Mouse (Mus musculus): ENCODE results near the gene Sgpp2. TPM values are rescaled to one million over a fixed set of nuclear protein-coding genes. Genes with fewer than 3 reads are reported as not detected.
A peak's percentile ranks its signal among the peaks of the same experiment; 100 is the strongest.

The Sgpp2 gene
- polyA plus RNA-seq, 1 experiment from 2014 or later: 4.3 TPM

DNA sequence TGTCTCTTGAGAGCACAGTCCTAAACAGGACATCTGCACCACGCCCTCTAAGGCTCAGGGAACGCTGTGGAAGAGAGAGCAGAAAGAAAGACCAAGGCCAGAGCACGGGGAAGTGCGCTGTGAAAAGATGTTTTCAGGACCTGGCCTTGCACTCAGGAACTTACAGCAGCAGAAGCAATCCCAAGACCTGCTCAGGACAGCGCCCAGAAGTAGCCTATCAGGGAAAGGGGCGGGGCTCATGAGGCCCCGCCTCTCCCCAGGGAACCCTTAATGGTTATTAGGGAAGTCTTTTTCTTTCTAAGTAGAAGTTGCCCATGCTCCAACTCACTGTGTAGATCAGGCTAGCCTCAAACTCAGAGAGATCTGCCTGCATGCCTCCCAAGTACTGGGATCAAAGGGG lies 102.5 kb downstream of the Sgpp2 start:
- ATAC-seq (ENCODE audit: insufficient number of reproducible peaks, insufficient read depth, low FRiP score, low TSS enrichment, low read depth): no peak
- peaks cover 13% of the 10 kb centered on the region for H3K4me1 ChIP-seq
- 31% methylated on average over 7 of the region's 7 CpGs for WGBS

DNA sequence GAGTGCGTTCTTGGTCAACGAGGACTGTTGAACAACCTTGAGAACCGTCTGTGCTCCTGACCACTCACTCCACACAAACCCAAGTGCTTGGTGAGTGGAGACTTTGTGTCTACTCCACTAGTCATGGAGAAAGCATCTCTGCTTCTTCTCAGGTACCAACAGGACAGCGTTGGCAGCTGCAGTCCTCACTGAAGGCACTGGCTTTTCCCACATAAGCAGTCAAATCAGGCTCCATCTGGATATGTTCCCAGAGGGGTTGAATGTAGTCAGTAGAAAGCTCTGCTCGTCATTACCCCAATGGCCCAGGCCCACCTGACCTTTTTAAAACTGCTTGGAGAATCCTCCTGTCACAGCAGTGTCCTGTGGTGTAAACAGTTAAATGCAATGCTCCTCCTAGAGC lies 104.3 kb downstream of the Sgpp2 start:
- H3K4me1 ChIP-seq: peaks cover 15% of the 10 kb centered on the region
- WGBS: 83% methylated on average over 5 of the region's 5 CpGs
- no peak overlapping the region for H3K4me2 ChIP-seq
- H3K36me3 ChIP-seq: peaks cover 9% of the 10 kb centered on the region; the same call in 1 of the 2 replicates
- H3K27ac ChIP-seq: no peak overlapping the region
- H3K4me3 ChIP-seq: no peak overlapping the region
- no peaks in the 10 kb centered on the region for H3K9me3 ChIP-seq
- no peak overlapping the region for H3K9ac ChIP-seq
- ATAC-seq (ENCODE audit: insufficient number of reproducible peaks, insufficient read depth, low FRiP score, low TSS enrichment, low read depth): no peak
- H3K27me3 ChIP-seq: no peaks in the 10 kb centered on the region

More for the DNA sequence above, 102.5 kb downstream of the Sgpp2 start:
- Histone ChIP-seq H3K27ac (no peak overlapping the region), H3K9ac (no peak overlapping the region), H3K36me3 (0 out of 2 replicates have a peak, but pooled peaks cover 5% of the 10 kb centered on the region), H3K4me3 (no peak overlapping the region), H3K27me3 (no peaks in the 10 kb centered on the region), H3K9me3 (no peaks in the 10 kb centered on the region), H3K4me2 (no peak overlapping the region)

DNA sequence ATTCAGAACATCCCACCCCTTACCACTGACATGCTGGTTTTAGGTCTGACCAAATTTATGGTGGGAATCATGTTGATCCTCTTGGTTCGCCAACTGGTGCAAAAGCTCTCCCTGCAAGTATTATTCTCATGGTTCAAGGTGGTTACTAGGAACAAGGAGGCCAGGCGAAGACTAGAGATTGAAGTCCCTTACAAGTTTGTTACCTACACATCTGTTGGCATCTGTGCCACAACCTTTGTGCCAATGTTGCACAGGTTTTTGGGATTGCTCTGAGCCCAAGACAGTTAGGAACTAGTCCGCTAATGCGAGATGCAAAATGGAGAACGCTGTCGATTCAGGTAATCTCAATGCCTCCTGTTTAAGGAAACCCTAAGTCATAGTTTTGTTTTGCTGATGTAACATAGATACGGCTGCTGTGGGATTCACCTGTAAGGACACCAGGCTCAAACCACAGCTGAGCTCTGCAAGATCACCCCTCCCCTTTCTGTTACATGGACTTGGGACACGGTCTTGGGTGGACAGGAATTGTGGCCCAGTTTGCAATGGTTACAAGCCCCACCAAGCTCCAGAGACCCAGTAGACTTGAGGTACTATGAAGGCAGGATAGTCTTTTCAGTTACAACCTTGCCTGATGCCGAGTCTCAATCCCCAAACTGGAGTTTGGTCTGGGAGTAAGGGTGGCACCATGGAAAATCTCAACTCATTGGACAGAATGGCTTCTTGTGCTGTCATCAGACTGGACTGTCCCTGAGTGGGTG lies 107.2 kb downstream of the Sgpp2 start:
- Histone ChIP-seq H3K27ac (no peak overlapping the region), H3K27me3 (no peaks in the 10 kb centered on the region), H3K4me1 (peaks cover 19% of the 10 kb centered on the region), H3K4me2 (no peak overlapping the region), H3K4me3 (no peak overlapping the region), H3K9ac (no peak overlapping the region), H3K9me3 (no peaks in the 10 kb centered on the region), H3K36me3 (peaks cover 16% of the 10 kb centered on the region)
- no peak for ATAC-seq (ENCODE audit: insufficient number of reproducible peaks, insufficient read depth, low FRiP score, low TSS enrichment, low read depth)
- 94% methylated on average over 9 of the region's 9 CpGs for WGBS

DNA sequence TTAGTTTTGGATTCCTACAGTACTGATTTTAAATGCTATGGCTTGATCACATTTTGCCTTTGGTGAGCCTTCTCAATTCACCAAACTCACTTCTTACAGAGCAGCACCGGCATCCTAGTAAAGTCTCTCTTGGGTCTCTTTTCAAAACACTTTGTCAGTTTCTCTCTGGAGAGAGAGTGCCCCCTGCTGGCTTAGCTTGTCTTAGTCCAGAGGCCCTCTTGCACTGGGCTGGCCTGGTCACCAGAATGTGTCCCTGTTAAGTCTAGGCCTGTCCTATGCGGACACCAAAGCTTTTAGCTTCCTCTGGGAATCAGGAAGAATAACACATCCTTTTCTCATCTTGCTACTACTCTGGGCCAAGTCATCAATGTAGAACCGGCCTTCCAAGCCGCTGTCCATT lies 109.4 kb downstream of the Sgpp2 start:
- peaks cover 25% of the 10 kb centered on the region for H3K36me3 ChIP-seq
- 44% methylated on average over 4 of the region's 4 CpGs for WGBS

DNA sequence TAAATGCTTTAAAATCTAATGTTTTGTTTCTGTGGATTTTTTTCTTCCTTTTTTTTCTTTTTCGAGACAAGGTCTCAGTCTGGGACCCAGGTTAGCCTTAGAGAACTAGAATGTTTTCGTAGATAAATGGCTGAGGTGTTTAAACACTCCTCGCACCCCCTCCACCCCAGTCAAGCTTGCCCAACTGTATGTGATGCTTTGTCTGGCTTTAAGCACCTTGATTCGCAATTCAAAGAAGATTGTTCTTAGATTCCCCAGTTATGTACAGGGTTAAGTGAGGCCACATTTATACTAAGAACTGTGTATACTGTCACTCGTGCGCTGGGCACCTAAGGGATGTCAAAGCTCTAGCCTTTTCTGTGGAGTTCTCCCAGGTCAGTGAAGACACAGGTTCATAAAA lies 110.1 kb downstream of the Sgpp2 start:
- ATAC-seq (ENCODE audit: insufficient number of reproducible peaks, insufficient read depth, low FRiP score, low TSS enrichment, low read depth): no peak
- 89% methylated on average over 6 of the region's 6 CpGs for WGBS
- H3K4me3 ChIP-seq: no peak overlapping the region
- peaks cover 25% of the 10 kb centered on the region for H3K36me3 ChIP-seq
- peaks cover 22% of the 10 kb centered on the region for H3K4me1 ChIP-seq
- H3K9ac ChIP-seq: no peak overlapping the region
- no peaks in the 10 kb centered on the region for H3K9me3 ChIP-seq
- no peaks in the 10 kb centered on the region for H3K27me3 ChIP-seq
- H3K4me2 ChIP-seq: no peak overlapping the region
- H3K27ac ChIP-seq: no peak overlapping the region

More for the DNA sequence above, 109.4 kb downstream of the Sgpp2 start:
- ATAC-seq (ENCODE audit: insufficient number of reproducible peaks, insufficient read depth, low FRiP score, low TSS enrichment, low read depth): no peak
- H3K4me2 ChIP-seq: no peak overlapping the region
- H3K4me3 ChIP-seq: no peak overlapping the region
- no peaks in the 10 kb centered on the region for H3K27me3 ChIP-seq
- no peak overlapping the region for H3K9ac ChIP-seq
- H3K9me3 ChIP-seq: no peaks in the 10 kb centered on the region
- no peak overlapping the region for H3K27ac ChIP-seq
- peaks cover 21% of the 10 kb centered on the region for H3K4me1 ChIP-seq

DNA sequence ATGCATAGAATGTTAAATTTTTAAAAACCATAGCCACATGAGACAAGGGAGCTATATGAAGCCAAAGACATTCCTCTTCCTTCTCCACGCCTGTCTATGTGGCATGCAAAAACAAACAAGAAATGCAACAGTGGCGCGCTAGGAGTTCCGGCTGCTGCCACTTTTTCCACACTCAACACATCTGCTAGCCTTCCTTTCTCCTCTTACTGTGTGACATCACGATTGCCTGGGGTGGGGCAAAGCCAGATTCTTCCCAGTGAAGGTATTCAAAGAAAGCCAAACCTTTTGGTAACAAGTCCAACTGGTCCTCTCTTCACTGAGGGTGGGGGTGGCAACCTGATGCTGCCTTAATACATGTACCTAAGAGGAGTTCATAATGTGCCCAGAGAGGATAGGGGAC lies 111.6 kb downstream of the Sgpp2 start:
- H3K27ac ChIP-seq: no peak overlapping the region
- ATAC-seq (ENCODE audit: insufficient number of reproducible peaks, insufficient read depth, low FRiP score, low TSS enrichment, low read depth): no peak

DNA sequence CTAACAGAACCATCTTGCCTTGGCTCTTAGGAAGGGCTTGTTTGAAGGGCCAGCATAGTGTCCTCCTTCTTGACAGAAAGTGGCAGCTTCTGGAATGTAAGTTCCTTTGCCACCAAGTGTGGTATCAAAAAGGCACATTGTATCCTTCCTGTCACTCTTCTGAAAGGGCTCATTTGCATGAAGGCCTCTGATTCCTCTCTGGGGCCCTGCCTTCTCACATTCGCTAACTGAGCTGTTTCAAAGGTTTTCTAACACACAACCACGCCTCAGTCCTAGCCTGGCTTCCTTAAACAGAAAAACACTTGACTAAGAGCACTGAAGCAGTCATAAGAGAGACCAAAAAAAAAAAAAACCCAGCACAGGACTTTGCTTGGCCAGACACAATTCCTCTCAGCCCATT lies 112.4 kb downstream of the Sgpp2 start:
- no peak for ATAC-seq (ENCODE audit: insufficient number of reproducible peaks, insufficient read depth, low FRiP score, low TSS enrichment, low read depth)
- no peak overlapping the region for H3K4me2 ChIP-seq
- H3K36me3 ChIP-seq: peaks cover 21% of the 10 kb centered on the region

More for the DNA sequence above, 111.6 kb downstream of the Sgpp2 start:
- H3K9ac ChIP-seq: no peak overlapping the region
- H3K4me2 ChIP-seq: no peak overlapping the region
- H3K4me3 ChIP-seq: no peak overlapping the region
- no peaks in the 10 kb centered on the region for H3K9me3 ChIP-seq
- 66% methylated on average over 5 of the region's 5 CpGs for WGBS
- peaks cover 25% of the 10 kb centered on the region for H3K36me3 ChIP-seq
- H3K4me1 ChIP-seq: peaks cover 34% of the 10 kb centered on the region
- H3K27me3 ChIP-seq: no peaks in the 10 kb centered on the region

DNA sequence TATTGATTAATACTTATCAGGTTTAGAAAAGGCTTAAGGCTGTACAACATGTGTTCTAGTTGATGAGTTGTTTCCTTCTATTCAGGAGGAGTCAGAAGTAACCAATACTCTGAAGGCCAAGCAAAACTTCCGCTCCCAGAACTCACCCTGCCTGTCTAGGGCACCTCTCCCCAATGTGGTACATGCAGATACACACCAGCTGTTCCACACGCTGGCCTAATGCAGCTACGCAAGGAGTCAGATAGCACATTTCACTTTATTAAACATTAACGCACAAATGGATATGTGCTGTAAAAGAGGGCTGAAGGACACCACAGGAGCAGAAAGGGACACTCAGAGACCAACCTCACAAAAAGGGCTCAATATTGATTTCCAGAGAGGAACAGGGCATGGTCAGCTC lies 114.7 kb downstream of the Sgpp2 start:
- Histone ChIP-seq H3K4me3 (no peak overlapping the region), H3K27ac (no peak overlapping the region), H3K4me2 (no peak overlapping the region), H3K27me3 (no peaks in the 10 kb centered on the region), H3K9me3 (no peaks in the 10 kb centered on the region), H3K4me1 (peaks cover 44% of the 10 kb centered on the region), H3K36me3 (peaks cover 16% of the 10 kb centered on the region), H3K9ac (no peak overlapping the region)
- 76% methylated on average over 4 of the region's 4 CpGs for WGBS
- ATAC-seq (ENCODE audit: insufficient number of reproducible peaks, insufficient read depth, low FRiP score, low TSS enrichment, low read depth): no peak

More for the DNA sequence above, 112.4 kb downstream of the Sgpp2 start:
- Histone ChIP-seq H3K27ac (no peak overlapping the region), H3K27me3 (no peaks in the 10 kb centered on the region), H3K4me1 (peaks cover 39% of the 10 kb centered on the region), H3K9me3 (no peaks in the 10 kb centered on the region), H3K9ac (no peak overlapping the region), H3K4me3 (no peak overlapping the region)
- 64% methylated on average over 2 of the region's 2 CpGs for WGBS

DNA sequence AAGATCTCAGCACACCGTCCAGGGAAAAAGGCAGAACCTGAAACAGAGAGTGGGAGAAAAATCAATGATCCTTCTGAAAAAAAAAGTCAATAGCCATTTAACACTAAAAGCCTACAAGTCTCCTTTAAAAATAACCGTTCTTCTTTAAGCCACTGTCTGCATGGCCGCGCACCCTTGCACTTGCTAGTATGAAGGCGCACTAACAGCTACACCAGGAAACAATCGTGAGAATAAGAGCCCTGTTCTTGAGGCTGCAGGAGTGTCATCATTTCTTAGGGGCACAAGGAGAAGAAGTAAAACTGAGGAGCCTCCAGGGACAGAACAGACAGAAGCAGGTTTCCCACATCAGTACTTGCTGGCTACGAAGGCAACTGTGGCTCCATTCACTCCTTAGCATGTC lies 115.2 kb downstream of the Sgpp2 start:
- no peak for ATAC-seq (ENCODE audit: insufficient number of reproducible peaks, insufficient read depth, low FRiP score, low TSS enrichment, low read depth)
- H3K9me3 ChIP-seq: no peaks in the 10 kb centered on the region
- peaks cover 16% of the 10 kb centered on the region for H3K36me3 ChIP-seq
- peaks cover 44% of the 10 kb centered on the region for H3K4me1 ChIP-seq
- H3K4me2 ChIP-seq: no peak overlapping the region
- no peaks in the 10 kb centered on the region for H3K27me3 ChIP-seq
- H3K9ac ChIP-seq: no peak overlapping the region
- peak overlapping the region; percentile 45; the same call in 1 of the 2 replicates for H3K27ac ChIP-seq
- no peak overlapping the region for H3K4me3 ChIP-seq
- 88% methylated on average over 7 of the region's 7 CpGs for WGBS

DNA sequence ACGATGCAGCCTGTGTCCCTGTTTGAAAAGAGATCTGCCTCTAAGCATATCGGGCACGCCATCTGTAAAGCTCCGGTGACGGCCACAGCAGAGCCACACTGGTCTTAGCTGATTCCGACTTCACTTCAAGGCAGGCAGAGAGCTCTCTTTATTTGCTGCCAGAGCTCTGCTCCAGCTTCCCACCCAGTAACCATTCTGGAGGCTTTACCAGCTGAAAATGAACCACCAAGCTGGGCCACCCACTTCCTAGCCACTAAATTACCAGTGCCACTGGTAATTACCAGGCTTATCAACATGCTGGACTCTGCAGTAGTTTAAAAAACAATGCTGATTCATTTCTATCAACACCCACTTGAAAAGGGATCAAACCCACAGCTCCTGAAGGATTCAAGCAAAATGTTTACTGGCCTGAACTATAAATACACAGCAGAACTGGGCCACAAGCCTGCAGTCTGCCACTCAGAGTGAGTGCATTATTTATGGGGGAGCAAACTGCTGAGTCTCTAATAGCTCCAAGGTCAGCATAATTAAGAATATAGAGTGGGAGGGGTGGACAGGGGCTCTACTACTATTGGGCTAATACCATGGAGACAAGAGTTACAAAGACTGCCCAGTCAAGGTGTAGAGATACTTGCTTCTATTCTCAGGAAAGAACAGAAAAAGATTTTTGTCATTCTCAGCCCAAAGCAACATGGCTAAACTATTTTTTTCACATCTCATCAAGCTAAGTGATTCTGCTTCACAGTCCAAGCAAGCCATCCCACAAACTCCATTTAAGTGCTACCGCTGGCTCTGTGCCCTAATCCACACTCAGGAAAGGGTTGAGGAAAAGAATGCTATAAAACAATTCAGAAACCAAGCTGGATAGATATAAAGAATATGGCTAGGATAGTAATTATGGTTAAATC lies 115.9 kb downstream of the Sgpp2 start:
- WGBS: 71% methylated on average over 7 of the region's 7 CpGs
- no peaks in the 10 kb centered on the region for H3K9me3 ChIP-seq
- H3K27me3 ChIP-seq: no peaks in the 10 kb centered on the region
- H3K4me2 ChIP-seq: no peak overlapping the region
- peak overlapping the region; percentile 45 for H3K27ac ChIP-seq
- no peak for ATAC-seq (ENCODE audit: insufficient number of reproducible peaks, insufficient read depth, low FRiP score, low TSS enrichment, low read depth)
- H3K4me3 ChIP-seq: no peak overlapping the region
- peaks cover 11% of the 10 kb centered on the region; the same call in 1 of the 2 replicates for H3K36me3 ChIP-seq
- H3K9ac ChIP-seq: no peak overlapping the region
- peaks cover 46% of the 10 kb centered on the region for H3K4me1 ChIP-seq

DNA sequence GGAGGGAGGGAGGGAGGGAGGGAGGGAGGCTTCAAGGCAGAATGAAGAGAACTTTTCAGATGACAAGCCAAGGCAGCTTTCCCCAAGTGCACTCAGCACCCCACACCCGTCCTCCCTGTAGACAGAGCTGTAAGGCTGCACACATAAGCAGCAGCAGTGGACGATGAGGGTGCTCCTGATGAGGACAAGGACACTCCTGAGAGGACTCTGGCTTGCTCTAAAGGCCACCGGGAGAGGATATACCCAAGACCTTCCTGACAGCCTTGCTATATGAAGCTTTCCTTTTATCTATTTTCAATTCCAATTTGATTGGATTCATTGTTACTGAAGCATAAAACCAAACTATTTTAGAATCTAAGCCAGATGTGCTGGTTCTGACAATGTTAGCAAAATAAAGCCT lies 116.7 kb downstream of the Sgpp2 start:
- no peaks in the 10 kb centered on the region for H3K27me3 ChIP-seq
- peaks cover 9% of the 10 kb centered on the region; the same call in 1 of the 2 replicates for H3K36me3 ChIP-seq
- H3K4me3 ChIP-seq: no peak overlapping the region
- H3K9ac ChIP-seq: no peak overlapping the region
- no peak overlapping the region for H3K27ac ChIP-seq
- WGBS: 32% methylated on average over 3 of the region's 3 CpGs
- no peak overlapping the region for H3K4me2 ChIP-seq
- peaks cover 49% of the 10 kb centered on the region for H3K4me1 ChIP-seq
- ATAC-seq (ENCODE audit: insufficient number of reproducible peaks, insufficient read depth, low FRiP score, low TSS enrichment, low read depth): no peak
- H3K9me3 ChIP-seq: no peaks in the 10 kb centered on the region
